Mouse (Mus musculus) left cerebral cortex, postnatal 4 days (tissue): ENCODE results near the gene Hspbap1. TPM values are rescaled to one million over a fixed set of nuclear protein-coding genes. Genes with fewer than 3 reads are reported as not detected.

Experiments used
- DNase-seq: peaks from one replicate; pipeline ENCODE4 v3.0.0-alpha.2; 2022
- intact Hi-C: fragments of 180-260 bp; cut with DNase I; formaldehyde crosslinking; loops from one replicate; pipeline ENCODE4 v1.15.1; 2025
- total RNA-seq, 2 experiments: library from RNA; stranded (reverse); gene quantifications; 2 replicates each; pipeline ENCODE4 v1.2.3; 2021

Gene Hspbap1
- total RNA-seq, 2 experiments from 2014 or later = 10.5 to 11.0 TPM

GRCm38 (mm10) chr16:35870581-35871047, 100.4 kb downstream of the Hspbap1 start:
- intact Hi-C loops = no loop called here

GRCm38 (mm10) chr16:35871048-35871851, 101.1 kb downstream of the Hspbap1 start, which contains the start of gene Parp14:
TSS of gene Parp14 (minus strand) at chr16:35871544.
- intact Hi-C loops = no loop called here
- no peak for DNase-seq

More at GRCm38 (mm10) chr16:35870581-35871047, 100.4 kb downstream of the Hspbap1 start:
- no peak for DNase-seq

- no peak for DNase-seq
- intact Hi-C loops = no loop called here
Observed at GRCm38 (mm10) chr16:35871898-35872297, 101.7 kb downstream of the Hspbap1 start.

- intact Hi-C loops = no loop called here
- no peak for DNase-seq
Observed at GRCm38 (mm10) chr16:35872410-35873006, 102.3 kb downstream of the Hspbap1 start.

GRCm38 (mm10) chr16:35874416-35874815, 104.2 kb downstream of the Hspbap1 start:
- DNase-seq = peak; percentile 36
- intact Hi-C loops = no loop called here

Other genes with a start within 250 kb of the Hspbap1 start
- gene Sema5b, start 229.2 kb upstream of the Hspbap1 start, total RNA-seq = 10 to 100 TPM; 29.9 to 30.5 TPM
- 10 to 100 TPM; 89.4 to 95.2 TPM for gene Dirc2, start 1.0 kb upstream of the Hspbap1 start, total RNA-seq
- gene Parp14, start 101.2 kb downstream of the Hspbap1 start, total RNA-seq = 1 to 10 TPM in 1 of 2 experiments, under 1 TPM in 1; 0.60 to 1.3 TPM
- gene Parp9, start 168.1 kb downstream of the Hspbap1 start, total RNA-seq = 1 to 10 TPM; 2.0 to 2.4 TPM
- 1 to 10 TPM; 2.2 TPM for gene Dtx3l, start 168.8 kb downstream of the Hspbap1 start, total RNA-seq
- gene Kpna1, start 208.4 kb downstream of the Hspbap1 start, total RNA-seq = 10 to 100 TPM; 92.1 to 96.8 TPM